Mouse (Mus musculus) Muller cell, postnatal 12 days (primary cell): ENCODE data around the gene Hnrnpa2b1.
"Not testable (repeated sequence)": the region's sequence is repeated elsewhere in the genome, so short reads cannot be mapped to it uniquely, and the experiment has no call there.

Source experiments
- DNase-seq: peaks from one replicate; pipeline ENCODE4 v3.0.0-alpha.2; 2015; ENCODE audit errors: inconsistent ontology term

The Hnrnpa2b1 gene

DNA sequence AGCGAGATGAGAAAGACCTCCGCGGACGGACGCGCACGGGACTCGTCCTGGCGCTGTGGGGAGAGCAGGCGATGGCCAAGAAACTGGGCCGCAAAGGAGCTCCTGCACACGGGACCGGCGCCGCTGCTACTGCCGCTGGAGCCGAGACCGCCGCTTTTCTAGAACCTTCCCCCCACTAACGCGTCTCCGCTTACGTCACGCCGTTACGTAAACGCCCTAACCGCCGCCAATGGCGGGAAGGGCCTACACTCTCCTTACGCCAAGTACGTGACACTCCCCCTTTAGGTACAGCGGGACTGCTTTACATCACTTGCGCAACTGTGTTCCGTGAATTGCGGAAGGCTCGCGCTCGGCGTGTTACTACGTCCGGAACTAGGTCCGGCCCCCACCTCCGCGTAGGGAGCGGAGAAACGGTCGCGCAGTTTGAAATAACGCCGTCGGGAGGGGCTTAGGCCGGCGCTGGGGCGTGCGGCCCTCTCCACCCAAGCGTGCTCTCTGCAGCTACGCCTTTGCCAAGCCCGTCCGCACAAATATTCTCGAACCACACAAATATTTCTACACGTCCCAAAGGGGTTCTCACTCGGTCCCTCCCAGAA lies at the start of gene Hnrnpa2b1:
Gene Hnrnpa2b1, minus strand, starts transcription at position 180 of the 596 bp plus-strand sequence.
- peak; percentile 100 for DNase-seq

DNA sequence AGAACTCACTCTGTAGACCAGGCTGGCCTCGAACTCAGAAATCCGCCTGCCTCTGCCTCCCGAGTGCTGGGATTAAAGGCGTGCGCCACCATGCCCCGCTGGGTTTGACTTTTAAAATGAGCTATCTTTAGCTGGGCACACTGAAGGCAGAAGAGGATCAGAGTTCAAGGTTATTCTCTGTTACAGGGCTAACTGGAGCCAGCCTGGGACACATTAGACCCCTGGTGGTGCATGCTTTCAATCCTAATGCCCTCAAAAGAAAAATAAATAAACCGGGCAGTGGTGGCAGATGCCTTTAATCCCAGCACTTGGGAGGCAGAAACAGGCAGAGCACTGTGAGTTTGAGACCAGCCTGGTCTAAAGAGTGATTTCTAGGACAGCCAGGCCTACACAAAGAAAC lies 45.2 kb upstream of the Hnrnpa2b1 start:
- no peak for DNase-seq

DNA sequence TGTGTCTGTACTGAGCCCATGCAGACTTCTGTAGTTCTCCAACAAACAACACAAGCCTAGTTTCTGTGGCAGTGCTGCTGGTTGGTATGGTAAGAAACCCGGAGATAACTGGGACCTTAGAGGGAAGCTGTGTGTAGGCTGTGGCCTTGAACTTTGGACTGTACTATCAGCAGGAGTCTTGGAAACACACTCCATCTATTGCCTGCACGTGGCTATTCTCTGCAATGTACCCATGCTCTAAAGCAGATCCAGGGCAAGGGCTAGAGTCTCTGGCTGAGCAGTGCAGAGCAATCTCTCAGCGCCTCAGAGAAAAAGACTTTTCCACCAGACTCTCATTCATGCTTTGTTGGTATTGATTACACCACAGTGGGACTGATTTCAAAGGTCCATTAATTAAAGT lies 44.1 kb upstream of the Hnrnpa2b1 start:
- no peak for DNase-seq

DNA sequence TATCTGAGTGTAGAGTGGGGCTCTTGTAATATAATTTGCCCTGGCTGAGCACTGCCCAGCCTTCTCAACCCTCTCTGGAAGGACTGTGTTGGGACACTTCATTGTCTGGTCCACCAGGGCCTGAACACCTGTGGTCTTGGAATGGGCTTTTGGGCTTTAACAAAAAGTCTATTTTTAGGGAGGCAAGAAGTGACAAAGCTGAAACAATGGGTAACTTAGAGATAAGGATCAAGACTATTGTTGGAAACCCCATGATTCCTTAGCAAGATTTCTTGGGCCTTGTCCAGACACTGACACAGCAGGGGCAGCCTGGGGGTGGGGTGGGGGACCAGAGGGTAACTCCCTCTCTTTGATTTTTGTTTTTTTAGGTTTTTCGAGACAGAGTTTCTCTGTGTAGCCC lies 41.3 kb upstream of the Hnrnpa2b1 start:
- no peak for DNase-seq

DNA sequence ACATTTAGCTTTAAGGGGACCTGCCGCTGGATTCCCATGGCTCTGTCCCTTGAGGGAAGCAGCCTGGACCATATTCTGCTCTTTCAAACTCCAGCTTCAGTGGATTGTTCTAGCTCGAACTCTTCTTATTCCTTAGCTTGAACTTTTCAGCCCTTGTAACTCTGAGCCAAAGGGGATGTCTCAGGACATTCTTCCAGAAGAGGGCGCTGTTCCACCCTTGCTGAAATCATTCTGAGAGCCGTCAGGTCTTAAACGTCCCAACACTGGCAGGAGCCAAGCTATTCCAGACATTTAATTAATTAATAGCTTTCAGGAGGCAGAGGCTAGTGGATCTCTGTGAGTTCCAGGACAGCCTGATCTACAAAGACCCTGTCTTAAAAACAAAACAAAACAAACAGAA lies 40.4 kb upstream of the Hnrnpa2b1 start:
- peak; percentile 31 for DNase-seq

DNA sequence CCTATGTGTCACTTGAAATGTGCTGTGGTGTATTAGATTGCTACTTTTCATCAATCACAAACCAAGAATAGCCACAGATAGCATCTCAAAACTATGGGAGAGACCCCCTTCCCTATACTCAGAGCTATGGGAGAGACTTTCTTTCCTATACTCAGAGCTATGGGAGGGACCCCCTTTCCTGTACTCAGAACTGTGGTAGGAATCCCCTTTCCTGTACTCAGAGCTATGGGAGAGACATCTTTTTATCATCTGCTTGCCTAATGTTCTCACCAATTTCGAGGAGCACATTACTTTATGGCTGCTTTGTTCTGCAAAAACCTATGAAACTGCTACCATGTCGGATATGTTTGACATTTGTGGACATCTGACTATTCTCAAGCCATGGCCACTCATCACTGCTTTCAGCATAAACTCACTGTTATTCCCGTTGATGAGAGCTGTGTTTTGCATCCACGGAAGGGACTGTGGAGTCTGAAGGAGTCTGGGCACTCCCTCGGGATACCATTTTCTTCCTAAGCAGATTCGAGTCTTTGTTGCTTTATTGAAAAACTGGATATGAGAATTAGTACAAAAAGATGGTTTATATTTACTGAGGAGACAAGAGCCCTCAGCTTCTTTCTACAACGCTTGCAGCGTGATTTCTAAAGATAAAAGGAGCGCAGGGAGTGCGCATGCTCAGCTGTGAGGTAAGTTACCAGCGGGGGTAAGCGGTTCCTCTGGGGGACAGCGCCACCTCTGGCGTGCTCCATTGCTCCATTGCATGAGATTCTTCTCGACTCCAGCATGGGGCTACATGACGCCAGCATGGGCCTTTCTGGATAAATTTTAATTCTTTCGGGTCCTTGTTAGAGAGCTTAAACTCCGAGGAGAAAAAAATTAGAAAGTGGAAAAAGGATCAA lies 39.3 kb upstream of the Hnrnpa2b1 start:
- peak; percentile 70 for DNase-seq

DNA sequence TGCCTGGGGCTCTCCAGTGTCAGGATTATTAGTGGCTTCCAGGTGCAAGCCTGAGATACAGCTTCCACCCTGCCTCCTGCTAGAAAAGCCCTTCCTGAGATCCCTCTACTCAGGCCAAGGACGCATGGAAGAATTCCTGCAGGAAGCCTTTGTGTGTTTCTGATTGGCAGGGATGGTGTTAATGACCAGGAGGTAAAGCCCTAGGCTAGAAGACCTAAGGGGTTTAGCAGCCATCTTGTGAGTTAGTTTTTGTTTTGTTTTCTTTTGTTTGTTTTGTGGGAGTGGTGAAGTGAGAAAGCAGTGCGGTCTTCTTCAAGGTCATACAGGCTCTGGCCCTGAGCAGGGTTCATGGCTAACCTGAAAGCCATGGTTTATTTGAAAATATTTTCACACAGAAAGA lies 37.9 kb upstream of the Hnrnpa2b1 start:
- no peak for DNase-seq

DNA sequence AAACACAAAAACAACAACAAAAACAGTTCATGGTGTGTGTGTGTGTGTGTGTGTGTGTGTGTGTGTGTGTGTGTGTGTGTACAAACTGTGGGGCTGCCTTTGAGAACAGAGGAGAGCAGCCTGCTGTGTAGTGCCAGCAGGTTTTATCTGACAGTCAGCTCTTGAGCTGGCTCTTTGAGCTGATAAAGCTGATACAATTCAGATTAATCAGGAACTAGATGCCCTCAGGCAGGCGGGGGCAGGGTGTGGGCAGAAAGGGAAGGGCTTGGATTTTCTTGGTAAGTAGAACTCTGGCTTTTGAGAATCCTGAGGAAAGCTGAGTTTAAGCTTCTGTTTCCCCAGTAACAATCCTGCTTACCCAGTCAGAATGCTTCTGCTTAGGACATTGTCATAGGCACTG lies 36.0 kb upstream of the Hnrnpa2b1 start:
- DNase-seq: no peak

DNA sequence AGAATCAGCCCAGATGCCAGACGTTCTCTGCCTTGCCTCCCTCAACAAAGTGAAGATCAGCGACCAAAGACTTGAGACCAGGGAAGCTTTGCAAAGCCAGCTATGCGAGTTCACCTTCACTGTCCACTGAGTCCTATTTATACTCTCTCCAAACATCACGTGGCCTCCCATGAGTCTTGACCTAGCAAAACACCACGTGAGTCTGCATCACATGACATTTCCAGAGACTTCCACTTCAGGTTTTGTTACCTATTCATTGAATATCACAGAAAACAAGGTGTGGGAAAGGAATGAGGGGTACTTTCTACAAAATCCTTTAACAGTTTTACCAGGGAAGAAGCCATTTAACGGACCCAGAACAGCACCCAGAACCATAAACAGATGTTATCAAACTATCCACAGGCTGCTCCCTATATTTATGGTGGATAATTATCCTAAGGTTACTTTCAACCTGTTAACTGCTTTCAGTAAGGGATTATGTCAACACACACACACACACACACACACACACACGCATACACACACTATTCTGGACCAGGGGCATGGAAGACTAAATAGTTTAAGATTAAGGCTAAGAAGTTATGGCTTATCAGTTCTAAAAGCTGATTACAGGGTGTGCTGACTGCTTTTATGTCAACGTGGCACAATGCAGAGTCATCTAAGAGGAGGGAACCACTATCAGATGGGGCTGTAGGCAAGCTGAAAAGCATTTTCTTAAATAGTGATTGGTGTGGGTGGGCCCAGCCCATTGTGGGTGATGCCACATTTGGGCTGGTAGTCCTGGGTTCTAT lies 27.8 kb upstream of the Hnrnpa2b1 start:
- no peak for DNase-seq

DNA sequence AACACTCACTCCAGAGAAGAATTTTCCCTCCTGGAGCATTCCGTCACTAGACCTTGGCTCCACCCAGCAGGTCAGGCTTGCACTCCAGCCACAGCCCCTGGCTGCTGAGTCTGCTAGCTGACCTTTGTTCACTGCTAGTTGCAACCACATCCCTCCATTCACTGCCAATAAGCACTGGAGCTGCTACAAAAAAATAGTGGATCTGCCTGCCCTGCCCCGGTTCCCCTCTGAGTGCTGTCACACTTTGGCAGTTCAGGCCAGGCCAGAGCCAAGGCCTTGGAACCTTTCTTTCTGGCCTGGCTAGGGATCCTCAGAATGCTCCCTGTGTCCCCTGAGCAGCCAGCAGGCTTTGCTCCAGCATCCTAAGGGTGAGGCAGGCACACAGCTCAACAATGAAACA lies 20.1 kb upstream of the Hnrnpa2b1 start:
- peak; percentile 79 for DNase-seq

DNA sequence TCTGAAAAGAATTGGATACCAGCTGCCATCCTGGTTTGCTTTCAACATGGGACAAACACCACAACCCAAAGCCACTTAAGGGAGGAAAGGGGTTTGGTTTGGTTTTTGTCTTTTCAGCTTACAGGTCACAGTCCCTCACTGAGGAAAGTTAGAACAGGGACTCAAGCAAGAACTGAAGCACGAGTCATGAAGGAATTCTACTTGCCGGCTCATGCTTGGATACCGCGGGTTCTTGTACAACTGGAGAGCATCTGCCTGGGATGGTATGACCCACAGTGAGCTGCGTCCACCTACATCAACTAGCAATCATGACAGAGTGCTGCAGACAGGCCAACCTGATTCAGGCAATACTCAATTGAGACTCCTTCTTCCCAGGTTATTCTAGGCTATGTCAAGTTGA lies 17.0 kb upstream of the Hnrnpa2b1 start:
- no peak for DNase-seq

DNA sequence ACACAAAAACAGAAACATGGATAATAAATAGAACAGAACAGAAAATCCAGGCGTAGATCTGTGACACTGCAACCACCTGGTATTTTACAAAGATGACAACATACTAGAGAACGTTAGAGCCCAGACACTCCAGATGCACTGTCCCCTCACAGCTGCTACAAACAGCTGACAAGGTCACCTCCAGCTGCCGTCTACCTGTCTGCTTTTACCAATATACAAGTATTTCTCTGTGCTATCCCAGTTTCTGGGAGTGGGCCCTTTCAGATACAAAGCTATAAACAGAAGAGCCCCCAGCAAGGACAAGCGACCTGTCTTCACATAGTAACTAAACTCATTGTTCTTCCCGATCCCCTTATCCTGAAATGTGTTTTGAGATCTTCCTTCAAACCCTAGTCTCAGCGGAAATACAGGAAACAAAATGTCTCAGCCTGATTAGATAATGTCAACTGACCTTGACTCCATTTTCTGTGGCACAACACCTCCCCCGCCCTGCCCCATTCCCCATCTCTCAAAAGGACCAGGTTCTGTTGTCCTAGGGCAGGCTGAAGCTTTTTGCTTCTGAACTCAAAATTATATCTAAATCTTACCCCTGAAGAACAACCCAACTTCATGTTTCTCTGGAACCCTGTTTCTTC lies 16.5 kb upstream of the Hnrnpa2b1 start:
- no peak for DNase-seq

DNA sequence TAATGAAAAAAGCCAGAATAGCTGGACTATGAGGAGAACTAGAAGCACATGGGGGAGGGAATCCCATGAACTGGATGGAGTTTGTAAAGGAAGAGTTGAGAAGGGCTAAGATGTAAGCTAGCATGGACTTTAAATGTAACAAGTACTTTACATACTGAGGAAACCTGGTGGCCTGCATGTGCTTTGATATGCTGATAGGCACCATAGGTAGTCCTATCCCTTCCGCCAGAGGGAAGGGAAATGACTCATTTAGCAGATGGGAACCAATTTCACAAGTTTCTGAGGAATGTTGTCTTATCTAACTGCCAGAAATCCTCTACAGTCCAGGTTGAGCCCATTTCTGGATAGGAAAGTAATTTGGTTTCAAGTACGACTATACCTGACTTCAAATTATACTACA lies 16.0 kb upstream of the Hnrnpa2b1 start:
- no peak for DNase-seq

DNA sequence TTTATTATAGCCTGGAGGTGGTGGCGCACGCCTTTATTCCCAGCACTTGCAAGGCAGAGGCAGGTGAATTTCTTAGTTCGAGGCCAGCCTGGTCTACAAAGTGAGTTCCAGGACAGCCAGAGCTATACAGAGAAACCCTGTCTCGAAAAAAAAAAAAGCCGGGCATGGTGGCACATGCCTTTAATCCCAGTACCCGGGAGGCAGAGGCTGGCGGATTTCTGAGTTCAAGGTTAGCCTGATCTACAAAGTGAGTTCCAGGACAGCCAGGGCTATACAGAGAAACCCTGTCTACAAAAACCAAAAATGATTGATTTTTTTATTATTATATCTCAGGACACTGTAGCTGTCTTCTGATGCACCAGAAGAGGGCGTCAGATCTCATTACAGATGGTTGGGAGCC lies 14.9 kb upstream of the Hnrnpa2b1 start:
- not testable (repeated sequence) for DNase-seq

DNA sequence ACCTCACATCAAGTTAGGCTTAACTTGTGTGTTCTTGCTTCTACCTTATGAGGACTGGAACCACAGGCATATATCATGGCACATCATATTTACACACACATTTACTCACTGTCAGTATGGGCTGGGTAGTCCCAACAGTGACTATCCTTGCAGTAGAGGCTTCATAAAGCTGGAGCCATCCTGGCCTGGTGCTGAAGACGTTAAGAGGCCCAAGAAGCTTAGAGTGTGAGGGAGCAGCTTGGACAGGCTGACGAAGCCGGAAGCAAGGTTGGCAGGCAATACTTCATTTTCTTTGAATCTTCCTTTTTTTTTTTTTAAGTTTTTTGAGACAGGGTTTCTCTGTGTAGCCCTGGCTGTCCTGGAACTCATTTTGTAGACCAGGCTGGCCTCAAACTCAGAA lies 14.2 kb upstream of the Hnrnpa2b1 start:
- no peak for DNase-seq

DNA sequence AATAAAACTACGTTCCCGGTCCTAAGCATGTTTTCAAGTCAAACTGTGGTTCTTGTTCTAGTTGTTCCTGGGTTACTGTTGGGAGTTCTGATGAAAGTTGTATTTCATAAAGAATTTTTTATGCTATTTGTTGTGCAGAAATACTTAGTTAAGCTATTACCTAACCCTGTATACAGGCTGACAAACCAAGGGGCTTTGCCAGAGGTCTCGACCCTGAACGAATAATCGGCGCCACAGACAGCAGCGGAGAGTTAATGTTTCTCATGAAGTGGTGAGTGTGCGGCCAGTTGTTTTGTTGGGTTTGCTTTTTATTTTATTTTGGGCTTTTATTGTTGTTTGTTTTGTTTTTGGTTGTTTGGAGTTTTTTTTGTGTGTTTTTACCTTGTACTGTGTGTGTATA lies 11.9 kb upstream of the Hnrnpa2b1 start:
- DNase-seq: no peak

DNA sequence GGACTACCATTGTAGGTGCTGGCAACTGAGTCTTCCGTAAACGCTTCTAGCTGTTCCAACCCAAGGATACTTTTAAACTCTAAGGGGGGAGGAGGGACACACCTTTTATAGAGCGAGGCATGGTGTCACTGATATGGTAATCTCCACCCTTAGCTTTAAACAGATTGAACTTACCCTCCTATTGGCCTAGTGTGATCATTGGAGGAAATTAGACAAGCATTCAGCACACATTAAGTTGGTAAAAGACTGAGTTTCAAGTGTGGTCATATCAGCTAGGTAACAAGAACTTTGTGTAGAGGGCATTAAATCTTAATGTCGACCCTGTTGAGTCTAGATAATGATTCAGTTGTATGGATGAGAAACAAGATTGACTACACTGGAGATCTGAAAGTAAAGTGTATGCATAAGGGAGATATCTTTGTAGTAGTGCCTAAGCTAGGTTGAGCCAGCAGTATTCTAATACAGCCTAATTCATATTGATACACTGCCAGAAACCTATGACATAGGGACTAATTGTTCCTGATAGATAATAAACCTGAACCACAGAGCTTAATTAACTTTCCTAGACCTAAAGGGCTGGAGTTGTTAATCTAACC lies 9.5 kb upstream of the Hnrnpa2b1 start:
- DNase-seq: no peak

DNA sequence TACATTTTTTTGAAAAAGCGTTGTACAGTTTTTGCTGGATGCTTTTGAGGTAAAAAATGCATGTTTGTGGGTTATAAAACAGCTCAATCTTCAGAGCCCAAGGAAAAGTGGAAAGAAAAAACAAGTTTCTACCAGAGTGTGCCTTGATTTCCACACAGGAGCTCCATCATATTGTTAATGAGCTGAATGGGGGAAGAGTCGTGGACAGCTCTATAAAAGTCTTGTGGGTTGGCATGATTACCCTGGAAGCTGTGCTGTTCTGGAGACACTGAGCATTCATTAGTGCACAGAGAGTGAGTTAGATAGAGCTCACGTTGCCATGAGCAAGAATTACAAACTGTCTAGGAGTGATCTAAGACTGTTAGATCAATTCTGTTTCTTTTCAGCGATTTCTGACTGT lies 2.5 kb upstream of the Hnrnpa2b1 start:
- DNase-seq: peak; percentile 53

DNA sequence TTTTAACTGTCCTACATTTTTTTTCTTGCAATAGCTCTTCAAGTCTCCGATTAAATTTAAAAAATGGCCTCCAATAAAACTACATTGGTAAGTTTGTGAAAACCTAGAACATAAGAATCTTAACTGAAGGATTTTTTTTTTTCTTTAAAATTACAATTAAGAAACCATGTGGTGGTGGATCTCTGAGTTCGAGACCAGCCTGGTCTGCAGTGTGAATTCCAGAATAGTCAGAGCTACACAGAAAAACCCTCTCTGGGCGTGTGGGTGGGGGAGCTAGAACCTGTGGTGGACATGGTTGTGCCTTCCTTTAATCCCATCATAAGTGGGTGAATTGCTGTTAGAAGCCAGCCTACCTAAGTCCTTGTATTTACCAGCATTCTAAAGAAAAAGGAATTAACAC lies 2.1 kb upstream of the Hnrnpa2b1 start:
- peak; percentile 29 for DNase-seq

DNA sequence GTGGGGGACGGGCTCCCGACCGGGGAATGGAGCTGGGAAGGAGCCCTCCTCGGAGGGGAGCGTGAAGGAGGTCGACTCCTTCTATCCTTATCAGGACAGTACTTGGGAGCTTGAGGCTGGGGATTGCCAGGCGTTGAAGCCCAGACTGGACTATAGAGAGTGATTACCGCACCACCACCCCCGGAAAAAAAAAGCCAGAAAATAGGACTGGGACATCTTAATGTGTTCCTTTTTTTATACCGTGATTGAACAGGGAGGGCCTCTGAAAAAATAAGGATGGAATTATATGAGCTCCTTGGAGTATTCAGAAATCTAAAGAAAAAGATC lies 1.4 kb upstream of the Hnrnpa2b1 start:
- DNase-seq: no peak

DNA sequence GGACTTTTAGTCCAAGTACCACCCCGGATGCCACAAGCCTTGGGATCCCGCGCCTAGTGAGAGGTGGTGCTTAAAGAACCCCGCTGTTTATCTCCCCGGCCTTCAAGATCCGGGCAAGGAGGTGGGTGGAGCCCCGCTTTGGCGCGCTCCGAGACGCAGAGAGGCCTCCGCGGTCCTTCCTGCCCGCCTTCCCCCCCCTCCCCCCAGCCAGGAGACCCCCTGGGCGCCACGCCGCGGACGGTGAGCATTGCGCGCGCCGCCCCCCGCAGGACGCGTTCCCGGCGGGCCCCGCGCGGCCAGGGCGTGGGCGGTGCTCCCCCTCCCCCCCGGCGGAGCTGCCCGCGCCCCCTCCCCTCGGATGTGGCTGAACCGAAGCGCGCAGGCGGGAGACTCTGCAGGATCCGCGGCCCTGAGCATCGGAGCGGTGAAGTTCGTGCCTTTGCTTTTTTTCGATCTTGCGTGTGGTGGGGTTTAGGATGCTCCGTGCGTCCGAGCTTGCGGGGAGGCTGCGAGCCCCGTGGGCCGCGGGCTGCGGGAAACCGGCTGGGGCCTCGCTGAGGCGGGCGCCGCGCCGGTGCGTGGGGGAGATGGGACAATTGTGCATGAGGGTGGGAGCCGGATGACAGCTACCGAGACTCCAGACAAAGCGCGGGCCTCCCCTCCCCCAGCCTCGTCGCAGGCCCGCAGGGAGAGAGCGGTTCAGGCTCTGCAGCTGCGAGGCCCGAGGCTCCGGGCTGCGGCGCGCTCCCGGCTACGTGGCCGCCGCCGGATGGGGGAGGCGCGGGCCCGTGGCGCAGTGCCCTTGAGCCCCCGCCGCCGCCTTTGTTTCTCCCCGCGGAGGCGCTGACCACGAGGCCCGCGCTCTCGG lies 851 bp upstream of the Hnrnpa2b1 start, which contains the start of gene Cbx3:
Gene Cbx3, plus strand, starts transcription at position 50 of the 868 bp plus-strand sequence.
- peak; percentile 84 for DNase-seq
